Mouse (Mus musculus) liver, adult 2 months (tissue): ENCODE data around the gene Mafg. TPM values are rescaled to one million over a fixed set of nuclear protein-coding genes. Genes with fewer than 3 reads are reported as not detected.

Source experiments
- DNase-seq: peaks from one replicate; pipeline ENCODE4 v3.0.0-alpha.2; 2011; ENCODE audit warnings: low read depth, low spot score; ENCODE audit errors: extremely low read depth
- H3K27ac ChIP-seq: fragments of 200-500 bp; replicated peaks from 2 replicates; pipeline ENCODE4 v1.5.1; 2012; ENCODE audit warnings: low read depth, mild to moderate bottlenecking, control low read depth, inconsistent platforms, low read length; ENCODE audit not compliant: insufficient read depth
- H3K27me3 ChIP-seq: fragments of 200-500 bp; 2 replicates; pipeline ENCODE4 v1.6.1; 2012; ENCODE audit warnings: mild to moderate bottlenecking, moderate library complexity, low read length, inconsistent platforms; ENCODE audit not compliant: control insufficient read depth, insufficient read depth
- H3K36me3 ChIP-seq: fragments of 200-500 bp; 2 replicates; pipeline ENCODE4 v1.6.1; 2012; ENCODE audit warnings: low read length, inconsistent platforms; ENCODE audit not compliant: control insufficient read depth, insufficient read depth
- H3K4me1 ChIP-seq: fragments of 200-500 bp; 2 replicates; pipeline ENCODE4 v1.6.1; 2011; ENCODE audit warnings: low read length; ENCODE audit not compliant: control insufficient read depth, insufficient read depth
- H3K4me3 ChIP-seq: fragments of 200-500 bp; 2 replicates; pipeline ENCODE4 v1.5.1; 2011; ENCODE audit warnings: low read depth, mild to moderate bottlenecking, control low read depth, low read length, moderate library complexity; ENCODE audit not compliant: insufficient read depth
- H3K79me2 ChIP-seq: fragments of 200-500 bp; 2 replicates; pipeline ENCODE4 v1.6.1; 2012; ENCODE audit warnings: inconsistent platforms, mild to moderate bottlenecking, low read length, moderate library complexity; ENCODE audit not compliant: control insufficient read depth, insufficient read depth
- H3K9ac ChIP-seq: fragments of 200-500 bp; 2 replicates; pipeline ENCODE4 v1.6.1; 2012; ENCODE audit warnings: low read depth, mild to moderate bottlenecking, control low read depth, inconsistent platforms, low read length
- CTCF ChIP-seq: fragments of 200-500 bp; IDR thresholded peaks from 2 replicates; pipeline ENCODE4 v1.5.1; 2011; ENCODE audit warnings: low read depth, low read length, control low read depth
- POLR2A ChIP-seq: fragments of 200-500 bp; IDR thresholded peaks from 2 replicates; pipeline ENCODE4 v1.6.1; 2011; ENCODE audit warnings: low read length, control low read depth; ENCODE audit not compliant: insufficient read depth; ENCODE audit errors: extremely low read depth
- whole genome bisulfite sequencing: fragments of 180-500 bp; shearing (Covaris S2); methylation state at CpG from one replicate; pipeline ENCODE4 v1.1.7; 2018; 5-methylcytosine and 5-hydroxymethylcytosine counted together
- polyA plus RNA-seq: library from polyadenylated mRNA; depleted of rRNA; stranded (reverse); fragments of >200 nt; gene quantifications from 2 replicates; pipeline ENCODE4 v1.2.3, GENCODE M21; 2012
- total RNA-seq: library from RNA; depleted of rRNA; stranded (reverse); fragments of >200 nt; gene quantifications from 2 replicates; pipeline ENCODE4 v1.2.3, GENCODE M21; 2014

Gene Mafg
- total and polyA plus RNA-seq, 2 experiments: 41.9 to 60.5 TPM

- H3K4me1 ChIP-seq: peaks cover 37% of the 10 kb centered on the region
- TF ChIP-seq POLR2A (no peak), CTCF (no peak)
- peaks cover 17% of the 10 kb centered on the region; the same call in 1 of the 2 replicates for H3K79me2 ChIP-seq
- H3K9ac ChIP-seq: peak overlapping the region; percentile 94
- H3K27ac ChIP-seq: peak overlapping the region; percentile 99
- peaks cover 3% of the 10 kb centered on the region; the same call in 1 of the 2 replicates for H3K36me3 ChIP-seq
- no peaks in the 10 kb centered on the region for H3K27me3 ChIP-seq
- WGBS: 15% methylated on average over 12 of the region's 12 CpGs
- DNase-seq: no peak
- peak overlapping the region; percentile 95 for H3K4me3 ChIP-seq
Observed at GRCm38 (mm10) chr11:120673594-120674122, 40.3 kb upstream of the Mafg start.

GRCm38 (mm10) chr11:120672687-120673593 is 39.5 kb upstream of the Mafg start, which contains the start of gene Aspscr1:
Gene Aspscr1 (plus strand): TSS chr11:120672973.
- H3K9ac ChIP-seq: peak within 1 kb of the TSS; percentile 94
- TF ChIP-seq POLR2A (peak; percentile 90), CTCF (no peak)
- peak; percentile 79 for DNase-seq
- H3K27ac ChIP-seq: peak within 1 kb of the TSS; percentile 99
- peaks cover 14% of the 10 kb centered on the region; the same call in 1 of the 2 replicates for H3K79me2 ChIP-seq
- H3K4me1 ChIP-seq: peaks cover 30% of the 10 kb centered on the region
- no peaks in the 10 kb centered on the region for H3K27me3 ChIP-seq
- no peaks in the 10 kb centered on the region for H3K36me3 ChIP-seq
- H3K4me3 ChIP-seq: peak within 1 kb of the TSS; percentile 95
- WGBS: under 1% methylated on average over 83 of the region's 83 CpGs

- H3K4me3 ChIP-seq: no peak overlapping the region
- TF ChIP-seq POLR2A (no peak), CTCF (no peak)
- no peak overlapping the region for H3K9ac ChIP-seq
- H3K4me1 ChIP-seq: no peaks in the 10 kb centered on the region
- H3K36me3 ChIP-seq: no peaks in the 10 kb centered on the region
- H3K27me3 ChIP-seq: no peaks in the 10 kb centered on the region
- no peaks in the 10 kb centered on the region for H3K79me2 ChIP-seq
- no peak overlapping the region for H3K27ac ChIP-seq
- 60% methylated on average over 3 of the region's 3 CpGs for WGBS
- no peak for DNase-seq
Observed at GRCm38 (mm10) chr11:120666617-120667016, 33.2 kb upstream of the Mafg start.

GRCm38 (mm10) chr11:120665406-120665805 is 32.0 kb upstream of the Mafg start:
- DNase-seq: no peak
- Histone ChIP-seq H3K79me2 (no peaks in the 10 kb centered on the region), H3K4me1 (0 out of 2 replicates have a peak, but pooled peaks cover 3% of the 10 kb centered on the region), H3K27ac (no peak overlapping the region), H3K4me3 (no peak overlapping the region), H3K27me3 (no peaks in the 10 kb centered on the region), H3K36me3 (no peaks in the 10 kb centered on the region), H3K9ac (no peak overlapping the region)
- no peak for TF ChIP-seq CTCF
- TF ChIP-seq POLR2A: no peak
- 71% methylated on average over 3 of the region's 3 CpGs for WGBS

GRCm38 (mm10) chr11:120663714-120664113 is 30.3 kb upstream of the Mafg start:
- H3K9ac ChIP-seq: no peak overlapping the region
- 0 out of 2 replicates have a peak, but pooled peaks cover 3% of the 10 kb centered on the region for H3K4me1 ChIP-seq
- H3K4me3 ChIP-seq: no peak overlapping the region
- no peak for TF ChIP-seq POLR2A
- TF ChIP-seq CTCF: no peak
- H3K79me2 ChIP-seq: no peaks in the 10 kb centered on the region
- no peaks in the 10 kb centered on the region for H3K27me3 ChIP-seq
- no peak overlapping the region for H3K27ac ChIP-seq
- DNase-seq: no peak
- H3K36me3 ChIP-seq: no peaks in the 10 kb centered on the region
- WGBS: 96% methylated on average over 5 of the region's 5 CpGs
